Mouse (Mus musculus): Measurements from ENCODE around the gene Pex5.
A peak's percentile ranks its signal among the peaks of the same experiment; 100 is the strongest.
"Not testable (repeated sequence)": the region's sequence is repeated elsewhere in the genome, so short reads cannot be mapped to it uniquely, and the experiment has no call there.

Pex5 gene

GRCm38 (mm10) chr6:124427289-124427688 is 12.4 kb upstream of the Pex5 start:
- no peak for DNase-seq (ENCODE audit: low read depth, low spot score)

- no peak for DNase-seq (ENCODE audit: low read depth, low spot score)
Measured at GRCm38 (mm10) chr6:124426604-124427003, 11.7 kb upstream of the Pex5 start.

- DNase-seq (ENCODE audit: low read depth, low spot score), result no peak
Measured at GRCm38 (mm10) chr6:124425523-124425922, 10.7 kb upstream of the Pex5 start.

DNA sequence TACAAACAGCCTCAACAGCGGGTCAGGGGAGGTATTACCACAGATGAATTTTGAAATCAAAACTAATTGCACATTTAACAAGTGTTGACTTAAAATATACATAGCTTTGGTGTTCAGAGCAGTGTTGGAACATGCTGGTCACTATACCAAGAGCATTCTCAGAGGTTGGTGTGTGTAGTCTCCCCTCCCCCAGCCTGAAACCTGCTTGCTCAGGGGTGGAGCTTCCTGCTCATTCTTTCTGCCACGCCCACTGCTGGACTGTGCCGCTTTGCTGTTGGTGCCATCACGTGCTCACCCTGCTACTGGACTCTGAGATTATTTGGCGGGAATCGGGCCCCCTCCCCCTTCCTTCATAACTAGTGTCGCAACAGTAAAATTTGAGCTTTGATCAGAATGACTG is 10.2 kb upstream of the Pex5 start:
- DNase-seq (ENCODE audit: low read depth, low spot score), result not testable (repeated sequence)

DNA sequence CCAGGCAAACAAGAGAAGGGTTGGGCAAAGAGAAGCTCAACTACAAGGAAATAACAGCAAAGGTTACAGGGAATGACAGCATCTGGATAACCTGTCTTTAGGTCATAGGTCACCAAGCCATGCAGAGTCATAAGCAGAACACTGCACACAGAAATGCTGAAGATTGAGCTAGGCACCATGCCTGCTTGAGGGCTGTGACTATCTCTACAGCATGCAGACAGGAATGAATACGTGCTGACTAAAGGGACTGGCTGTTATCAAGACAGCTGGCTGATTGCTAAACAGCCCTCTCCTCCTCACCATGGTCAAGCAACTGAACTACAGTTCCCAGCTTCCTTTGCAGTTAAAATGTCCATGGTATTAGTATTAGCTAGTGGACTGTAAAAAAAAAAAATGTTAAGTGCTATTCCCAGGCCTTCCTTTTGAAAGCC is 9.2 kb upstream of the Pex5 start:
- no peak for DNase-seq (ENCODE audit: low read depth, low spot score)

DNA sequence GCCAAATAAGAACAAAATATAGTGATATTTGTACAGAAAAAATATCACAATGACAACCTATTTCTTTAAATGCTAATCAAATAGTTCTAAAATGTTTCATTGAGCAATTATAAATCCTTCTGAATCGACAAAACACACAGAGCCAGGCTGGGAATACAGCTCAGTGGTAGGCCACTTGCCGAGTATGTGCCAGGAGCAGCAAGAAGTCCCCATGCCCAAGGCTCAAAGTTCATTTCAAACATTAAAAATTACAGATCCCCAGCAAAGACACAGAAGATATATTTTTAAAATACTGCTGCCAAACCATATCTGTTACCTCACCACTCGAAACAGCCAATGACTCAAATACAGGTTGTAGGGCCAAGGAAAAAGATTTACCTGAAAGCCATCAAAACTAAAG is 3.8 kb upstream of the Pex5 start:
- no peak for DNase-seq (ENCODE audit: low read depth, low spot score)

DNA sequence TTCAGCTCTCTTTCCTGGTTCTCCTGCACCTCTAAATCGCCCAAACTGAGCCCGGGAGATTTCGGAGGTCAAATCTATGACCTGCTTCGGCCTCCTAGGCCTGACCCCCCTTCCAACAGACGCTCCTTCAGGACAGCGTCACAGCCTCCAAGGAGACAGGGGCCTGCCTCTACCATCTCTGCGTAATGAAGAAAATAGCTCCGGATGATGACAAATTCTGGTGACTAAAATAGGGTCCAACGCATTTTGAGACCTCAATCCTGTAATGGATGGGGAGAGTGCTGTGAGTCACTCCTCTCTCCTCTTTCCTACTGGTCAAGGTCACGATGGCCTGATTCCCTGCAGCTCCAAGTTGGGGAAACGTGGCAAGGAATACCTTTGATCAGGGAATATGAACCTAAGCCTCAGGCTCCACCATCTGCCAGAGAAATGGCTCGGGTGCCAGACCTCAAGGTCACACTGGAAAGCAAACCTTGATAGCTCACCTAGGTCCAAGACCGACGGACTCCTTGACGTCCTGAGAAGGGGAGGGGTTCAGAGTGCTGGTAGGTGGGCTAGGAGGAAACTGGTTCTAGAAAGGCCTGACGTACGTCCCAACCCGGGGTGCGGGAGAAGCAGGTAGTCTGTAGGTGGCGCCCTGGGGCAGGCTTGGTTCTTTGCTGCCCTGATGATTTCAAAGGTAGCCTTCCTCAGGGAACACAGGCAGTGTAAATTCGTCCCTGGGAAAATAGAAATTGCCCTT is 651 bp upstream of the Pex5 start:
- DNase-seq (ENCODE audit: low read depth, low spot score), result peak; percentile 27

DNA sequence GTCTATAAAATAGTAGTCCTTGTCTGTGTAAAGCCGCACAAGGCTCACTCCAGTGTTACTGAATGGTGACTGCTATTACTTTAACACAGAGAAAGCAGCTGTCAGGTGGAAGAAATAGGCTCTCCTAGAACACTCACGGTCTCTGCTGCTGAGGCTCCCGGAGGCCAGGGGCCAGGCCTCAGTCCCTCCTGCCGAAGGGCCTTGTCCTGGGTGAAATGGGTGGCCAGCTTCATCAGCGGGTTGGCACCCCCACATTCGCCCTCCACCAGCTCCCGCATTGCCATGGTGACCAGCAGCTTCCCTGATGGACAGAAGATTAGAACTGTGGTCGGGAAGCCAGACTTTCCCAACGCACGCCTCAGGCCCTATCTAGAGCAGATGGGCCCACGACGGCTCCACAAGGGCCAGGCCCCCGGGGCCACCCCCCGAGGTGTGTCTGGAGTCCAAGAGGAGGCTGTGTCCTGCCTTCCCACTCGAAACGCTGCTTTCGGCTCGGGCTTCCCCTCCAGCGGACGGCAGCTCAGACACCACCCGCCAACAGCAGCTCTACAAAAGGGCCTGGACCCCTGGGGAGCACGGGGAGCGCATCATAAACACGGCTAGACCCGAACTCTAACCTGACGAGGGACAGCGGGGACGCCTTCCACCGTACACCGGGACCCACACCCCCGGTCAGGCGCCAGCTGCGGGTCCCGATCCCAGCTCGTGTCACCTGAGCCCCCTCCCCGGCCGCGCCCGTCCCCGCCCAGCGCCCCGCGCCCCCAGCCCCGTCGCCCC is 529 bp downstream of the Pex5 start:
- peak; percentile 13 for DNase-seq (ENCODE audit: low read depth, low spot score)

DNA sequence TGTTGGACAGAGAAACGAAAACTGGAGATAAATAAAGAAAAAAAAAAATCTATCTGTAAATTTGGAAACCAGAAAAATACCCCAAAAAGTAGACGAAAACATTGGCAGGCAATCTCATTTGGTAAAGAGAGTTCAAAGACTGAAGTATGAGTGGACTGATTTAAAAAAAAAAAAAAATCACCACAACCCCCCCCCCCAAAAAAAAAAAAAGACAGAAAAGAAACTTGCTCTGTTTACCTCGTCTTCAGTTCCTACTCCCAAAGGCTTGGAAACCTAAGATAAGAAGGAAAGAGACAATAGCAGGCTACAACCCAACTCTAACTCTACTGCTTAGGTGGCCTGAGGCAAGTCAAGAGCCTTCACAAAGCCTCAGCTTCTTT is 1.1 kb downstream of the Pex5 start:
- no peak for DNase-seq (ENCODE audit: low read depth, low spot score)

- DNase-seq (ENCODE audit: low read depth, low spot score), result no peak
Measured at GRCm38 (mm10) chr6:124408355-124408754, 6.5 kb downstream of the Pex5 start.

- DNase-seq (ENCODE audit: low read depth, low spot score), result no peak
Measured at GRCm38 (mm10) chr6:124407180-124407579, 7.7 kb downstream of the Pex5 start.

DNA sequence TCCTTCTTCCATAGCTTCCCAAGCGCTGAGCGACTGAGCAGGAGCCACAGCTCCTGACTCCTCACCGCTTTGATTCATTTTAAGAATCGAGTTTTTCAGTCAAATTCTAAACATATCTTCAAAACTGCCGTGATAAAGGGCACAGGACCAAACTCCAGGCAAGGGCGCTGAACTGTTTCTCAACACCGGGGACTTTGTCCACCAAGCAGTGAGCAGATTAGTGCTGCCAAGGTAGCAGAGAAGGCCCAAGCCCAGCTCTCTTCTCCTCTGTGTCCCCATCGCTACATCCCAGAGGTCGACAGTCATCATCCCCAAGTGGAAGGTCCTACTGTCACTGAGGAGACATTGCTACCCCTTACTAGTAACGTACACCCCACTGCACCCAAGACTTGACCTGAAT is 8.5 kb downstream of the Pex5 start:
- no peak for DNase-seq (ENCODE audit: low read depth, low spot score)

- DNase-seq (ENCODE audit: low read depth, low spot score), result no peak
Measured at GRCm38 (mm10) chr6:124399738-124400137, 15.1 kb downstream of the Pex5 start.

DNA sequence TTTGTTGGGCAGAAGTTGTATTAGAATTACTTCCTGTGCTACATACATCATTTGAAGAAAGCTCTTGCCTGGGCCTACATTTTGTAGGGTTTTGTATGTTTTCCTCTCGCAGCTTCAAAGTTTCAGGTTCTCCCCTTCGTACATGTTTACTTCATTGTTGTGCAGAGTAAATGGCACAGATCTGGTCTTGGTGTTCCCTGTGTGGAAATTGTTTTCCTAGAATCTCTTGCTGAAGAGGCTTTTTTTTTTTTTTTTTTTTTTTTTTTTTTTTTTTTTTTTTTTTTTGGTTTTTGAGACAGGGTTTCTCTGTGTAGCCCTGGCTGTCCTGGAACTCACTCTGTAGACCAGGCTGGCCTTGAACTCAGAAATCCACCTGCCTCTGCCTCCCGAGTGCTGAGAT is 19.9 kb downstream of the Pex5 start:
- DNase-seq (ENCODE audit: low read depth, low spot score), result not testable (repeated sequence)

- DNase-seq (ENCODE audit: low read depth, low spot score), result no peak
Measured at GRCm38 (mm10) chr6:124380142-124380541, 34.7 kb downstream of the Pex5 start.

- peak; percentile 24 for DNase-seq (ENCODE audit: low read depth, low spot score)
Measured at GRCm38 (mm10) chr6:124379331-124379730, 35.5 kb downstream of the Pex5 start.

DNA sequence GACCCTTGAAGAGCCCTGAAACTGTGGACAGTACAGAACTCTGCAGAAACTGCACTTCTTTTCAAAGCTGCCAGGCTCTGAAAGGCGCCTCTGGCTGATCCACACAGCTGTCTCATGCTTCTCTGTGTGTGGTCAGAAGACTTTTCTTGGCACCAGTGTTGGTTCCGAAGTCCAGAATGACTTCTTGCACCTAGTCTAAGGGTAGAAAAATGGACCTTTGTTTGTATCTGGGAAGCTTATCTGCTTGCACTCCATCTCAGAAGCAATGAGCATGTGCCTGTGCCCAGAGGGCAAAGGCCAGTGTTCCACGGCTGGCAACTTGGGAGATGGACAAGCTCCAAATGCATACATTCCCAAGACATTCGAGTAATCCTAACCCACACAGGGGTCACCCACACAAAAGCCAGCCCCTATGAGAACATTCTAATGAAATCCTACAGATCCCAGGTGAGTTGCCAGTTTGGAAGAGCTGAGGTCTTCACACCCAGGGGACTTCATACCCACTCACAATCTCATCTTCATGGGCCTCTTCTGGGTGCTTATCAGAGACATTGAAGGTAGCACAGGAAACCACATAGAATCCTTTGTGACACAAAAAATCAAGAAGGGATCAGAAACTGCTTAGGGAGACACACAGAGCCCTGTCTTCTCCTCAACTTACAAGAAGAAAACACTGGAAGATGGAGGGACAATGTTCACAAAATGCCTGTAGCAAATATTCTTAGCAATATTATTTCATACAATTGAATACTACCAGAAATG is 37.2 kb downstream of the Pex5 start:
- DNase-seq (ENCODE audit: low read depth, low spot score), result no peak

GRCm38 (mm10) chr6:124376311-124376710 is 38.6 kb downstream of the Pex5 start:
- DNase-seq (ENCODE audit: low read depth, low spot score), result no peak

DNA sequence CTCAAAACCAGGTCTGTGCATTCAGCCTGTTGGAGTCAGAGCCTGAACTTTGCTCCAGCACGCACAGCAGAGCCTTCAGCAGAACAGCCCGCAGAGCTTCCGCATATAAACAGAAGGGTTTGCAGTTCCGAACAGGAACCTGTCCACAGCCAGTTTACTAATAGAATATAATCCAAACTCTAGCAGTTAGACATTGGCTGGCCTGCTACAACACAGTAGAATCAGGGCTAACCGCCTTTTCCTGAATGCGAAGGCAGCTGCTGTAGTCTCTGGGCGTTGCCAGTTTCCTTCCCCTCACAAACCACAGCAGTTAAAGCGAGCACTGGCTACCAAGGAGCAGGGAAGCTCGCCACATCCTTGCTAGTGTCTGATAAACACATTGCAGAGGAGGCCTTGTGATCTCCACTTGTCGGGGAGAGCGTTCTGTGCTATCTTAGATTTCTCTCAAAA is 39.4 kb downstream of the Pex5 start:
- no peak for DNase-seq (ENCODE audit: low read depth, low spot score)

GRCm38 (mm10) chr6:124374683-124375082 is 40.2 kb downstream of the Pex5 start:
- no peak for DNase-seq (ENCODE audit: low read depth, low spot score)

DNA sequence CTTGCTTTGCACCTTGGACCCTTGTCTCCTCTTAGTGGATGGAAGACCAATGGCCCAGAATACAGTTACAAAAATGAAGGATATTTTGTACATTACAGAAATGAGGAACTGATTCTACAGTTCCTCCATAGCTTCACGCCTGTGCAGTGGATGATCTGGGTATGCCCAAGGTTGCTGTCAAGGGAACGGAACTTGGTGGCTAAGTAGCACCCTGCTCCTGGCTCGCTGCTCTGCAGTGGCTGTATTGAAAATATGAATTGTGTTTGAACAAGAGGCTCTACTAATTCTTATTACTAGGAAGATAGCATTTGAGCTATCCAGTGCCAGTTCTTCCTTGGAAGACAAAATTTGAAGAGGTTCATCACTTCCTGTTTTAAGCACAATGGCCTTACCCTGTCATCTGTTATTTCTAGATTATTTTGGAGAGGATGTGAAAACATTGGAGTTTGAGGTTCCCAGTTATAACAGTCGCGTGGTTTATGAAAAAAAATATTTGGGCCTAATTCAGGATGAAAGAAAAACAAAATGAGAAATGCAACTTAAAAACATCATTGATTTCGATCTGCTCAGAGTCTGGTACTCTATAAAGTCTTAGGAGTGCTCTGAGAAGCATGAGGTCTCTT is 41.2 kb downstream of the Pex5 start:
- DNase-seq (ENCODE audit: low read depth, low spot score), result no peak

GRCm38 (mm10) chr6:124364328-124364727 is 50.5 kb downstream of the Pex5 start:
- no peak for DNase-seq (ENCODE audit: low read depth, low spot score)
